Mouse (Mus musculus): Measurements from ENCODE around the gene Egfr. TPM values are rescaled to one million over a fixed set of nuclear protein-coding genes. Genes with fewer than 3 reads are reported as not detected.
A peak's percentile ranks its signal among the peaks of the same experiment; 100 is the strongest.

The Egfr gene
- polyA plus RNA-seq, 1 experiment from 2014 or later = 7.2 TPM

DNA sequence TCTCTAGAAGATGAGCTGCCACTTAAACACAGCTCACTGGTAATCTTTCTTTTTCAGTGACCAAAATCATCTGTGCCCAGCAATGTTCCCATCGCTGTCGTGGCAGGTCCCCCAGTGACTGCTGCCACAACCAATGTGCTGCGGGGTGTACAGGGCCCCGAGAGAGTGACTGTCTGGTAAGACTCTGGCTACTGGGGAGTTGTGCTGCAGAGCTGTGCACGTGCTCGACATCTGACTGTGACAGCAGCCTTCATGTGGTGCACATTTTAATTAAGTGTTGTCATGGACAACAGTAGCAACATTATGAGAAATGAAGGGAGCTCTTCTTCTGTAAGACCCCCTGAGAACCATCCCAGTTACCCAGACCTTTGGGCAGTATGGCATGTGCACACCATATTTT lies 116.0 kb downstream of the Egfr start:
- Histone ChIP-seq H3K36me3 (replicated peaks; ENCODE audit: control insufficient read depth, insufficient read depth) (no peaks in the 10 kb centered on the region), H3K9me3 (ENCODE audit: control insufficient read depth, low read length) (no peaks in the 10 kb centered on the region), H3K4me2 (replicated peaks) (no peak overlapping the region), H3K9ac (no peak overlapping the region), H3K27me3 (ENCODE audit: control insufficient read depth, insufficient read depth, low read length) (no peaks in the 10 kb centered on the region), H3K4me1 (replicated peaks; ENCODE audit: control insufficient read depth, insufficient read depth, low read length) (no peaks in the 10 kb centered on the region; the same call in 1 of the 2 replicates), H3K4me3 (replicated peaks; ENCODE audit: low read length) (no peak overlapping the region), H3K27ac (no peak overlapping the region)
- WGBS = 34% methylated on average over 6 of the region's 6 CpGs
- DNase-seq (ENCODE audit: low spot score) (no peak), ATAC-seq (ENCODE audit: low FRiP score) (peak; percentile 73; the same call in 1 of the 2 replicates)

DNA sequence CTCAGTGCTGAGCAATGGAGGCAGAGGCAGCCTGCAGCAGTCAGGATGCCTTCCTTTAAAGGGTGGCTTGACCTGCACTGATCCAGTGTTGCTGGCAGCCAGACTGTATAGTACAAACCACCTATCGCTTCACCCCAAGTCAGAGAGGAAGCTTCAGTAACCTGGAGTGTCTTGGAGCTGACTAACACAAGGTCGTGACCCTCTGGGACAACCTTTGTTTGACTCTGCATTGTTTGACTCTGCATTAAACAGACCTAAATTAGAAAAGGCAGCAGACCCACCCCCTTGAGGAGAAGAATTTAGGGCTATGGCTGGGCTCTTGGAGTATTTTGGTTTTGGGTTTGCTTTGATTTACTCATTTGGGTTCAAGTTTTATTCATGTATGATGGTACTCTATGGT lies 117.5 kb downstream of the Egfr start:
- no peak overlapping the region for H3K27ac ChIP-seq
- no peak for DNase-seq (ENCODE audit: low spot score)
- no peaks in the 10 kb centered on the region for H3K36me3 ChIP-seq (replicated peaks; ENCODE audit: control insufficient read depth, insufficient read depth)
- H3K4me1 ChIP-seq (replicated peaks; ENCODE audit: control insufficient read depth, insufficient read depth, low read length) = no peaks in the 10 kb centered on the region; the same call in 1 of the 2 replicates
- no peak overlapping the region for H3K4me2 ChIP-seq (replicated peaks)
- WGBS = 28% methylated on average over 2 of the region's 2 CpGs
- no peaks in the 10 kb centered on the region for H3K27me3 ChIP-seq (ENCODE audit: control insufficient read depth, insufficient read depth, low read length)
- H3K9ac ChIP-seq = no peak overlapping the region
- no peak overlapping the region for H3K4me3 ChIP-seq (replicated peaks; ENCODE audit: low read length)
- H3K9me3 ChIP-seq (ENCODE audit: control insufficient read depth, low read length) = no peaks in the 10 kb centered on the region
- no peak for ATAC-seq (ENCODE audit: low FRiP score)

- DNase-seq (ENCODE audit: low spot score) = no peak
- no peak overlapping the region for H3K4me3 ChIP-seq (replicated peaks; ENCODE audit: low read length)
- H3K9me3 ChIP-seq (ENCODE audit: control insufficient read depth, low read length) = no peaks in the 10 kb centered on the region
- ATAC-seq (ENCODE audit: low FRiP score) = no peak
- H3K4me1 ChIP-seq (replicated peaks; ENCODE audit: control insufficient read depth, insufficient read depth, low read length) = no peaks in the 10 kb centered on the region; the same call in 1 of the 2 replicates
- H3K27me3 ChIP-seq (ENCODE audit: control insufficient read depth, insufficient read depth, low read length) = no peaks in the 10 kb centered on the region
- H3K36me3 ChIP-seq (replicated peaks; ENCODE audit: control insufficient read depth, insufficient read depth) = no peaks in the 10 kb centered on the region
- no peak overlapping the region for H3K27ac ChIP-seq
- no peak overlapping the region for H3K4me2 ChIP-seq (replicated peaks)
- H3K9ac ChIP-seq = no peak overlapping the region
- WGBS = 74% methylated on average over 5 of the region's 5 CpGs
Observed at GRCm38 (mm10) chr11:16871120-16871519, 119.1 kb downstream of the Egfr start.

GRCm38 (mm10) chr11:16877676-16878378 lies 125.8 kb downstream of the Egfr start:
- no peak overlapping the region for H3K4me3 ChIP-seq (replicated peaks; ENCODE audit: low read length)
- no peak overlapping the region for H3K4me2 ChIP-seq (replicated peaks)
- H3K9me3 ChIP-seq (ENCODE audit: control insufficient read depth, low read length) = no peaks in the 10 kb centered on the region
- H3K27me3 ChIP-seq (ENCODE audit: control insufficient read depth, insufficient read depth, low read length) = no peaks in the 10 kb centered on the region
- no peak overlapping the region for H3K9ac ChIP-seq
- WGBS = 34% methylated on average over 9 of the region's 9 CpGs
- H3K4me1 ChIP-seq (replicated peaks; ENCODE audit: control insufficient read depth, insufficient read depth, low read length) = 0 out of 2 replicates have a peak, but pooled peaks cover 4% of the 10 kb centered on the region
- DNase-seq (ENCODE audit: low spot score) = peak; percentile 27
- H3K36me3 ChIP-seq (replicated peaks; ENCODE audit: control insufficient read depth, insufficient read depth) = no peaks in the 10 kb centered on the region
- ATAC-seq (ENCODE audit: low FRiP score) = peak; percentile 40; the same call in 1 of the 2 replicates
- no peak overlapping the region for H3K27ac ChIP-seq

DNA sequence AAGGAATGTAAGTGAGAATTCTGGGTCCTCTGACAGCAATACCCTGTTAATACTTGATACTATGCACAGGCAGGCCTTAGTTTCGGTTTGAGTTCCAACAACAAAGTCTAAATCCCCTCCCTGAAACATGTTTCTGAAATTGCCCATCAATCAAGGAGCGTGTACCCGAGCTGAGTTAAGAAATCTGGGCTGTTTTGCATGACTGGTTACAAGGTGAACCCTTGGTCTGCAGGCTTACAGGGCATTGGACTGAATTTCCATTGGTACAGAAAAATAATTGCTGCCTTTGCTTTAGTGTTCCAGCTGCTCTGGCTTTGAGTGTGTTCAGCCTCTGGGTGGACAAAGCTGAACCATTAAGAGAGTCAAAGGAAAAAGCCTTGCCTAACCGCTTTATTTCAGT lies 129.9 kb downstream of the Egfr start:
- no peaks in the 10 kb centered on the region for H3K36me3 ChIP-seq (replicated peaks; ENCODE audit: control insufficient read depth, insufficient read depth)
- no peak for ATAC-seq (ENCODE audit: low FRiP score)
- H3K27me3 ChIP-seq (ENCODE audit: control insufficient read depth, insufficient read depth, low read length) = no peaks in the 10 kb centered on the region
- no peaks in the 10 kb centered on the region for H3K9me3 ChIP-seq (ENCODE audit: control insufficient read depth, low read length)
- no peak overlapping the region for H3K4me2 ChIP-seq (replicated peaks)
- H3K9ac ChIP-seq = no peak overlapping the region
- WGBS = 69% methylated on average over 4 of the region's 4 CpGs
- no peak overlapping the region for H3K4me3 ChIP-seq (replicated peaks; ENCODE audit: low read length)
- H3K27ac ChIP-seq = no peak overlapping the region
- H3K4me1 ChIP-seq (replicated peaks; ENCODE audit: control insufficient read depth, insufficient read depth, low read length) = 0 out of 2 replicates have a peak, but pooled peaks cover 4% of the 10 kb centered on the region
- DNase-seq (ENCODE audit: low spot score) = no peak

GRCm38 (mm10) chr11:16886152-16886551 lies 134.1 kb downstream of the Egfr start:
- Histone ChIP-seq H3K36me3 (replicated peaks; ENCODE audit: control insufficient read depth, insufficient read depth) (no peaks in the 10 kb centered on the region), H3K4me1 (replicated peaks; ENCODE audit: control insufficient read depth, insufficient read depth, low read length) (no peaks in the 10 kb centered on the region), H3K9me3 (ENCODE audit: control insufficient read depth, low read length) (no peaks in the 10 kb centered on the region), H3K27me3 (ENCODE audit: control insufficient read depth, insufficient read depth, low read length) (no peaks in the 10 kb centered on the region), H3K4me2 (replicated peaks) (no peak overlapping the region), H3K27ac (no peak overlapping the region), H3K4me3 (replicated peaks; ENCODE audit: low read length) (no peak overlapping the region), H3K9ac (no peak overlapping the region)
- ATAC-seq (ENCODE audit: low FRiP score) = no peak
- no peak for DNase-seq (ENCODE audit: low spot score)
- 80% methylated on average over 6 of the region's 6 CpGs for WGBS

- no peak for ATAC-seq (ENCODE audit: low FRiP score)
- no peaks in the 10 kb centered on the region for H3K27me3 ChIP-seq (ENCODE audit: control insufficient read depth, insufficient read depth, low read length)
Observed at GRCm38 (mm10) chr11:16888086-16888485, 136.1 kb downstream of the Egfr start.

DNA sequence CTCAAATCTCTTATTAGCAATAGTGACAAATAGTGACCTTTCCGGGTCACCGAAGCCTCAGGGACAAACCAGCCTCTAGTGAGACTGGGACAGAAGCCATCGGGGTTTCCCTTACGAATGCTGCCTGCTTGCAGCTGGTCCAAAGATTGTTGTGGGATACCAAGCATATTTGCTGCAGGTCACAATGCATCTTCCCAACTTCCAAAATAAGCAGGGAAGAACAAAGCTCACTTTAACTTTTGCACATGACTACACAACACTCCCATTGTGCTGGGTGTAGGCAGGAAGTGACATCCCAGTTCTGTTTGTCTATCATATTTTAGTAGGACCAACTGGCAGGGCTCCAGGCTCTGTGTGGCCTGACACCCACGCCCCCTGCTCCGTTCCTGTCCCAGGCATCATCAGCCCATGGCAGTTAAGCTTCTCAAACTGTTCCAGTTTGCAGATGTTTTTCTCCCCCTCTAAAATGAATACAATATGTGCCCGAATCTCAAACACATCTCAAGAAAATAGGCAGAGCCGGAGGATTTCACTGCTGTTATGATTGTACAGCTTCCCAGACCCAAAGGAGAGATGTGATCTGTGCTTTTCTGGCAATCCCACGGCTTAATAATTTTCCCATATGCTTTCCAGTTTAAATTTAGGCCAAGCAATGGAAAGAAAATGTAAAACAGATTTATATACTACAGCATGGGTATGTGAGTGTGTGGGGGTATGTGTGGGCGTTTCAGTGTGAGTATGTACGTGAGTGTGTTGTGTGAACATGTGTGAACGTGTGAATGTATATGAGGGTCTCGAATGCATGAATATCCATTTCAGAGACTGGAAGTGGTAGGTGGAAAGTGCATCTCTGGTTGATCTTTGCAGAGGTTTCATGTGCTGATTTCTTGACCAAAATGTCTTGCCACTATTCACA lies 143.7 kb downstream of the Egfr start:
- H3K4me3 ChIP-seq (replicated peaks; ENCODE audit: low read length) = no peak overlapping the region
- no peak overlapping the region for H3K4me2 ChIP-seq (replicated peaks)
- H3K36me3 ChIP-seq (replicated peaks; ENCODE audit: control insufficient read depth, insufficient read depth) = no peaks in the 10 kb centered on the region
- ATAC-seq (ENCODE audit: low FRiP score) (no peak), DNase-seq (ENCODE audit: low spot score) (no peak)
- no peaks in the 10 kb centered on the region for H3K4me1 ChIP-seq (replicated peaks; ENCODE audit: control insufficient read depth, insufficient read depth, low read length)
- H3K27ac ChIP-seq = no peak overlapping the region
- no peak overlapping the region for H3K9ac ChIP-seq
- H3K9me3 ChIP-seq (ENCODE audit: control insufficient read depth, low read length) = no peaks in the 10 kb centered on the region
- WGBS = 70% methylated on average over 13 of the region's 13 CpGs
- no peaks in the 10 kb centered on the region for H3K27me3 ChIP-seq (ENCODE audit: control insufficient read depth, insufficient read depth, low read length)

More at GRCm38 (mm10) chr11:16888086-16888485, 136.1 kb downstream of the Egfr start:
- H3K9me3 ChIP-seq (ENCODE audit: control insufficient read depth, low read length) = no peaks in the 10 kb centered on the region
- H3K4me1 ChIP-seq (replicated peaks; ENCODE audit: control insufficient read depth, insufficient read depth, low read length) = no peaks in the 10 kb centered on the region
- H3K4me3 ChIP-seq (replicated peaks; ENCODE audit: low read length) = no peak overlapping the region
- no peaks in the 10 kb centered on the region for H3K36me3 ChIP-seq (replicated peaks; ENCODE audit: control insufficient read depth, insufficient read depth)
- no peak for DNase-seq (ENCODE audit: low spot score)
- H3K4me2 ChIP-seq (replicated peaks) = no peak overlapping the region
- H3K27ac ChIP-seq = no peak overlapping the region
- H3K9ac ChIP-seq = no peak overlapping the region

- Histone ChIP-seq H3K4me3 (replicated peaks; ENCODE audit: low read length) (no peak overlapping the region), H3K9me3 (ENCODE audit: control insufficient read depth, low read length) (no peaks in the 10 kb centered on the region), H3K27me3 (ENCODE audit: control insufficient read depth, insufficient read depth, low read length) (no peaks in the 10 kb centered on the region), H3K9ac (no peak overlapping the region), H3K4me1 (replicated peaks; ENCODE audit: control insufficient read depth, insufficient read depth, low read length) (no peaks in the 10 kb centered on the region), H3K36me3 (replicated peaks; ENCODE audit: control insufficient read depth, insufficient read depth) (no peaks in the 10 kb centered on the region), H3K4me2 (replicated peaks) (no peak overlapping the region), H3K27ac (no peak overlapping the region)
- ATAC-seq (ENCODE audit: low FRiP score) = no peak
- whole genome bisulfite sequencing = 94% methylated on average over 2 of the region's 2 CpGs
- no peak for DNase-seq (ENCODE audit: low spot score)
Observed at GRCm38 (mm10) chr11:16897681-16898080, 145.7 kb downstream of the Egfr start.
